In the genomic region with DNA sequence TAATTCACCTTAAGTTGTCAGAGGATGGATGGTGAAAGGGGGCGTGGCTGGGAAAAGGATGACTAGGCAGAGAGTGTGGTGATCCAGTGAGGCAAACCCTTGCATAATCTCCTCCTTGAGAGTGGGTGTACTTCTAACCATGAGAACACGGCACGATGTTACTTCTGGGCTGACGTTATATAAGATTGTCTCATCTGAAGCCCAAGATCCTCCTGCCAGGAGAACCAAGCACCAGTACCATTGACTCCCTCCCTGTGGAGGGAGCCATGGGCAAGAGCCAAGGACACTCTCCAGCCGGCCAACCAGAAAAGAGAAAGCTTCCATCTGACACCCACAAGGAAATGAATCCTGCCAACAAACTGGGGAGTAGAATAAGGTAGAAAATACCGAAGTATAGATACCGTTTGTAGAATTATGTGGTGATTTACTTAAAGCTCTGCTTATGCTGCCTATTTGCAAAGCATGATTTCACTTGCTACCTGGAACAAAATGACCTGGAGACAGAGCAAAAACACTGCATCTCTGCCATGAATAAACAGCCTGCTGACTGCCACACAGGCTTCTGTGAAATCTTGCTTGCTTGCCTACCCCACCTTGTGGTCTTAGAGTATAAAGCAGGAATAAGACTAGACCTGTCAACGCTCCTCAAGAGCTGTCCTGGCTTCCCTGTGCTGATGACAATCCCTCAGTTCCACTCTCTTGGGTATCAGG, we compare ENCODE assay signal across 1 mouse cellular context.
TF ChIP-seq lines count a peak whose summit lies in the region.

No protein-coding gene starts in this region.

TF ChIP-seq in CH12.LX, 34 proteins besides CTCF, POLR2A, EP300 and RAD21 (continued from another document):
- TF ChIP-seq MAFK (IDR thresholded peaks at IDR 0.05; ENCODE audit: insufficient replicate concordance, low read length) = 0 out of 2 replicates have a peak, but pooled peaks have one; percentile 8
- TF ChIP-seq GABPA (IDR thresholded peaks at IDR 0.05; ENCODE audit: insufficient replicate concordance, low read depth, low read length) = no peak
- no peak for TF ChIP-seq KAT2A (IDR thresholded peaks at IDR 0.05; ENCODE audit: insufficient replicate concordance, low read length)
- 0 out of 2 replicates have a peak, but pooled peaks have one; percentile 23 for TF ChIP-seq SIN3A (IDR thresholded peaks at IDR 0.05; ENCODE audit: low read length)
- no peak for TF ChIP-seq ZKSCAN1 (IDR thresholded peaks at IDR 0.05; ENCODE audit: borderline replicate concordance, low read depth, low read length)
- no peak for TF ChIP-seq RCOR1 (conservative IDR thresholded peaks at IDR 0.05; ENCODE audit: low read depth, low read length)
- TF ChIP-seq ETS1 (conservative IDR thresholded peaks at IDR 0.05; ENCODE audit: low read depth, low read length) = no peak
- TF ChIP-seq UBTF (IDR thresholded peaks at IDR 0.05; ENCODE audit: low read depth, low read length) = no peak
- 0 out of 2 replicates have a peak, but pooled peaks have one; percentile 16 for TF ChIP-seq ELF1 (IDR thresholded peaks at IDR 0.05; ENCODE audit: low read depth, low read length)
- TF ChIP-seq MXI1 (IDR thresholded peaks at IDR 0.05; ENCODE audit: low read depth, low read length) = 0 out of 2 replicates have a peak, but pooled peaks have one; percentile 28
